Mouse (Mus musculus) adipose tissue, adult 10 weeks (tissue): ENCODE data around the gene Gm4353. TPM values are rescaled to one million over a fixed set of nuclear protein-coding genes. Genes with fewer than 3 reads are reported as not detected.

Experiments
- polyA plus RNA-seq: library from polyadenylated mRNA; stranded (reverse); fragments of 350-450 nt; fragmentation: Illumina TruSeq; extraction: RNeasy Lipid Tissue Mini Kit (QIAGEN cat#74804); gene quantifications from one replicate; pipeline ENCODE4 v1.2.3, GENCODE M21; 2014; ENCODE audit warnings: low read depth, low replicate concordance

Gm4353 gene
- 0.30 TPM for polyA plus RNA-seq

GRCm38 (mm10) chr7:116084366-116084765 lies at the start of gene Gm4353:
Gene Gm4353 (minus strand): TSS chr7:116084635.

GRCm38 (mm10) chr7:116039196-116039537 lies 45.3 kb downstream of the Gm4353 start, which contains the start of gene 1110004F10Rik:
Gene 1110004F10Rik (plus strand): TSS chr7:116039397.

GRCm38 (mm10) chr7:116038511-116038910 lies 45.9 kb downstream of the Gm4353 start, which contains the start of gene Sox6:
Gene Sox6 (minus strand): TSS chr7:116038796.

Other genes with a start within 250 kb of the Gm4353 start
- 8.1 TPM for gene Sox6, start 45.8 kb downstream of the Gm4353 start, polyA plus RNA-seq
- 97.8 TPM for gene 1110004F10Rik, start 45.2 kb downstream of the Gm4353 start, polyA plus RNA-seq
- 12.3 TPM for gene Plekha7, start 223.7 kb upstream of the Gm4353 start, polyA plus RNA-seq
- gene Rps13, start 249.6 kb upstream of the Gm4353 start, polyA plus RNA-seq: 928 TPM